Mouse (Mus musculus) erythroblast, embryonic 14.5 days (primary cell): Measurements from ENCODE around the gene Ube2n.

ENCODE experiments used
- GATA1 ChIP-seq: IDR thresholded peaks from 2 replicates; pipeline ENCODE4 v1.6.1; 2012; ENCODE audit warnings: low read length, inconsistent platforms, mixed read lengths
- TAL1 ChIP-seq: IDR thresholded peaks from 3 replicates; pipeline ENCODE4 v1.6.1; 2012; ENCODE audit warnings: low read length, inconsistent platforms, mixed read lengths

- no peak for TF ChIP-seq GATA1
- no peak for TF ChIP-seq TAL1
These were observed 2.3 kb upstream of the Ube2n start for GRCm38 (mm10) chr10:95512635-95513034.
